Mouse (Mus musculus) CD4-positive, CD25-positive, alpha-beta regulatory T cell (primary cell): ENCODE results near the gene Defb10. TPM values are rescaled to one million over a fixed set of nuclear protein-coding genes. Genes with fewer than 3 reads are reported as not detected.

ENCODE experiments used
- polyA plus RNA-seq: library from polyadenylated mRNA; unstranded; fragments of 100-300 nt; shearing (Covaris generic); gene quantifications from one replicate; pipeline ENCODE4 v1.2.1, GENCODE M21; 2017

Defb10 gene
- polyA plus RNA-seq = not detected

DNA sequence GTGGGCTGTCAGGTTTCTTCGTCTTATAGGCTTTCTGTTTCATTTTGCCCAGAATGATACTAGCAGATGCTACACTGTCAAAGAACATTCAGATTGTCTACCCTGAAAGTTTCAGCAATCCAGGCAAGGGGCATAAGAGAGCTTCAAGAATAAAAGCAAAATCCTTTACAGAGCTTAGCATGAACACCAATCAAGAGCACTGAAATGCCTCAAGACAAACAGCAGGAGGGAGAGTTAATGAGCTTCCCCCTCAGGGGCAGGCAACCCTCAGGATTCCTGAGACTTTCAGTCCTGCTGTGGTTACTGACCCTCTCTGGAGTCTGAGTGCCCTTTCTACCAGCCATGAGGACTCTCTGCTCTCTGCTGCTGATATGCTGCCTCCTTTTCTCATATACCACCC lies at the start of gene Defb10:
Gene Defb10 (plus strand): TSS at position 316 of the 400 bp plus-strand sequence.

DNA sequence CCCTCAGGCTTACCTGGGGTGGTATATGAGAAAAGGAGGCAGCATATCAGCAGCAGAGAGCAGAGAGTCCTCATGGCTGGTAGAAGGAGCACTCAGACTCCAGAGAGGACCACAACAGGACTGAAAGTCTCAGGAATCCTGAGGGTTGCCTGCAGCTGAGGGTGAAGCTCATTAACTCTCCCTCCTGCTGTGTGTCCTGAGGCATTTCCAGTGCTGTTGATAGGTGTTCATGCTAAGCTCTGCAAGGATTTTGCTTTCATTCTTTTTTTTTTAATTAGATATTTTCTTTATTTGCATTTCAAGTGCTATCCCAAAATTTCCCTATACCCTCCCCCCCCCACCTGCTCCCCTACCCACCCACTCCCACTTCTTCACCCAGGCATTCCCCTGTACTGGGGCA lies 26.6 kb downstream of the Defb10 start, which contains the start of gene Defb9:
Gene Defb9 (minus strand): TSS at position 101 of the 400 bp plus-strand sequence.

DNA sequence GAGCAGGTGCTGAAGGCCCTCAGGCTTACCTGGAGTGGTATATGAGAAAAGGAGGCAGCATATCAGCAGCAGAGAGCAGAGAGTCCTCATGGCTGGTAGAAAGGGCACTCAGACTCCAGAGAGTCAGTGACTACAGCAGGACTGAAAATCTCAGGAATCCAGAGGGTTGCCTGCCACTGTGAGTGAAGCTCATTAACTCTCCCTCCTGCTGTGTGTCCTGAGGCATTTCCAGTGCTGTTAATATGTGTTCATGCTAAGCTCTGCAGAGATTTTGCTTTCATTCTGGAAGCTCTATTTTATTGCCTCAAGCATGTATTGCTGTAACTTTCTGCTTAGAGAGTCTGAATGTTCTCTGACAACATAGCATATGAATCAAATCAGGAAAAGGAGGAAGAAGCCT lies 47.6 kb downstream of the Defb10 start, which contains the start of gene Defb11:
Gene Defb11 (minus strand): TSS at position 123 of the 400 bp plus-strand sequence.

Other genes starting within 250 kb of the Defb10 start
- gene Defa26, start 240.7 kb upstream of the Defb10 start, polyA plus RNA-seq = not detected
- not detected for gene Defa17, start 203.1 kb upstream of the Defb10 start, polyA plus RNA-seq
- not detected for gene Defa34, start 193.1 kb upstream of the Defb10 start, polyA plus RNA-seq
- gene AY761184, start 155.3 kb upstream of the Defb10 start, polyA plus RNA-seq = not detected
- not detected for gene Defa24, start 124.4 kb upstream of the Defb10 start, polyA plus RNA-seq
- not detected for gene Defb50, start 35.4 kb upstream of the Defb10 start, polyA plus RNA-seq
- not detected for gene Defb2, start 19.0 kb upstream of the Defb10 start, polyA plus RNA-seq
- not detected for gene Defb9, start 26.5 kb downstream of the Defb10 start, polyA plus RNA-seq
- not detected for gene Defb11, start 47.5 kb downstream of the Defb10 start, polyA plus RNA-seq
- gene Defb15, start 73.8 kb downstream of the Defb10 start, polyA plus RNA-seq = not detected
- gene Defb35, start 79.5 kb downstream of the Defb10 start, polyA plus RNA-seq = not detected
- not detected for gene Defb13, start 87.9 kb downstream of the Defb10 start, polyA plus RNA-seq
- not detected for gene Fam90a1a, start 99.8 kb downstream of the Defb10 start, polyA plus RNA-seq
- gene Ccdc70, start 110.9 kb downstream of the Defb10 start, polyA plus RNA-seq = not detected
- gene Atp7b, start 201.4 kb downstream of the Defb10 start, polyA plus RNA-seq = 0.12 TPM
- 8.4 TPM for gene Alg11, start 201.8 kb downstream of the Defb10 start, polyA plus RNA-seq